Mouse (Mus musculus): Measurements from ENCODE around the gene Zyg11a.

- TF ChIP-seq POLR2A (IDR thresholded peaks at IDR 0.05; ENCODE audit: borderline replicate concordance, insufficient read depth, low read length) (no peak), CTCF (IDR thresholded peaks at IDR 0.05; ENCODE audit: borderline replicate concordance, insufficient read depth, low read depth, low read length) (no peak)
These were observed 80.9 kb downstream of the Zyg11a start for GRCm38 (mm10) chr4:108136938-108137337.
